Mouse (Mus musculus) testis, adult 2 months (tissue): ENCODE measurements around the gene Mrpl38. TPM values are rescaled to one million over a fixed set of nuclear protein-coding genes. Genes with fewer than 3 reads are reported as not detected.
A peak's percentile ranks its signal among the peaks of the same experiment; 100 is the strongest.

Source experiments
- H3K27ac ChIP-seq: fragments of 200-500 bp; 2 replicates; pipeline ENCODE4 v1.5.1; 2012; ENCODE audit warnings: low read depth, low read length; ENCODE audit not compliant: control insufficient read depth, insufficient read depth
- H3K27me3 ChIP-seq: fragments of 200-500 bp; 2 replicates; pipeline ENCODE4 v1.6.1; 2012; ENCODE audit warnings: mild to moderate bottlenecking, low read length, moderate library complexity; ENCODE audit not compliant: control insufficient read depth, insufficient read depth
- H3K36me3 ChIP-seq: fragments of 200-500 bp; 2 replicates; pipeline ENCODE4 v1.6.1; 2012; ENCODE audit warnings: mild to moderate bottlenecking, low read length; ENCODE audit not compliant: control insufficient read depth, insufficient read depth
- H3K4me1 ChIP-seq: fragments of 200-500 bp; 2 replicates; pipeline ENCODE4 v1.6.1; 2012; ENCODE audit warnings: low read length; ENCODE audit not compliant: control insufficient read depth, insufficient read depth
- H3K4me3 ChIP-seq: fragments of 200-500 bp; 2 replicates; pipeline ENCODE4 v1.5.1; 2012; ENCODE audit warnings: low read depth, mild to moderate bottlenecking, low read length, moderate library complexity, mixed read lengths; ENCODE audit not compliant: control insufficient read depth
- CTCF ChIP-seq: fragments of 200-500 bp; IDR thresholded peaks from 2 replicates; pipeline ENCODE4 v1.5.1; 2012; ENCODE audit warnings: low read depth, mild to moderate bottlenecking, inconsistent platforms, low read length, moderate library complexity; ENCODE audit not compliant: control insufficient read depth, insufficient read depth, insufficient replicate concordance
- POLR2A ChIP-seq: fragments of 200-500 bp; IDR thresholded peaks from 2 replicates; pipeline ENCODE4 v1.6.1; 2012; ENCODE audit warnings: low read depth, mild to moderate bottlenecking, inconsistent platforms, low read length, moderate library complexity; ENCODE audit not compliant: control insufficient read depth
- polyA plus RNA-seq: library from polyadenylated mRNA; depleted of rRNA; stranded (reverse); fragments of >200 nt; gene quantifications from 2 replicates; pipeline ENCODE4 v1.2.3, GENCODE M21; 2012

Gene Mrpl38
- polyA plus RNA-seq, 1 experiment = 51.3 TPM

DNA sequence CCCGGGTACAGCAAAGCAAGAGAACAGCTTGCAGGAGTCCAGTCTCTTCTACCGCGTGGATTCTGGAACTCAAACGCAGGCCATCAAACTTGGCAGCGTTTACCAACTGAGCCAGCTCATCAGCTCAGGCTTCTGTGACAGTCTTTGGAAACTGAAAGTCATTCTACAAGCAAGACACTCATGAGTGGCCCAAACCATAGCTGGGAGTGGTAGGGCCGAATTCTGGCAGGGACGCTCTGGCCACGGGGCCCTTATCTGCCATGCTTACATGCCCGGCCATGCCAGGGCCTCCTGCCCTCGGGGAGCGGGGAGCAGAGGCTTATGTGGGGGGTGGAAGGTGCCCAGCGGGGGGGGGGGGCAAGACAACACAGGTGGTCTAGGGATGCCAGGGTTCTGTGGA is 35.1 kb downstream of the Mrpl38 start:
- TF ChIP-seq CTCF = no peak
- Histone ChIP-seq H3K27ac (peak overlapping the region; percentile 64), H3K36me3 (no peaks in the 10 kb centered on the region), H3K4me3 (no peak overlapping the region), H3K27me3 (no peaks in the 10 kb centered on the region), H3K4me1 (peaks cover 41% of the 10 kb centered on the region)

DNA sequence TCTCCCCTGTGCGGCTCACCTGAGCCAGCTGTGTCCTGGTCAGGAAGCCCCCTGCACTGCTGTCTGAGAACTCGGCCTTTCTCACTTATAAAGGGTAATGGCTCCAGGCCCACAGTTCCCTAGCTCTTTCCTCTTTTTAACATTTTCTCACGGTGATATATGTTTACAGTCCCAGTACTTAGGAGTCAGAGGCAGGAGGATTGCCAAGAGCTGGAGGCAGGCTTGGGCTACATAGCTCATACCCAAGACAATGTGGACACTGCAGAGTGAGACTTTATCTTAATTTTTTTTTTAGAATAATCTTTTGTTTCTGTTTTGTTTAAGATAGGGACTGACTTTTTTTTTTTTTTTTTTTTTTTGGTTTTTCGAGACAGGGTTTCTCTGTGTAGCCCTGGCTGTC is 36.2 kb downstream of the Mrpl38 start:
- H3K4me3 ChIP-seq = no peak overlapping the region
- H3K27me3 ChIP-seq = no peaks in the 10 kb centered on the region
- peaks cover 32% of the 10 kb centered on the region for H3K4me1 ChIP-seq
- TF ChIP-seq CTCF = no peak
- TF ChIP-seq POLR2A = no peak
- no peaks in the 10 kb centered on the region for H3K36me3 ChIP-seq
- peak overlapping the region; percentile 81 for H3K27ac ChIP-seq

DNA sequence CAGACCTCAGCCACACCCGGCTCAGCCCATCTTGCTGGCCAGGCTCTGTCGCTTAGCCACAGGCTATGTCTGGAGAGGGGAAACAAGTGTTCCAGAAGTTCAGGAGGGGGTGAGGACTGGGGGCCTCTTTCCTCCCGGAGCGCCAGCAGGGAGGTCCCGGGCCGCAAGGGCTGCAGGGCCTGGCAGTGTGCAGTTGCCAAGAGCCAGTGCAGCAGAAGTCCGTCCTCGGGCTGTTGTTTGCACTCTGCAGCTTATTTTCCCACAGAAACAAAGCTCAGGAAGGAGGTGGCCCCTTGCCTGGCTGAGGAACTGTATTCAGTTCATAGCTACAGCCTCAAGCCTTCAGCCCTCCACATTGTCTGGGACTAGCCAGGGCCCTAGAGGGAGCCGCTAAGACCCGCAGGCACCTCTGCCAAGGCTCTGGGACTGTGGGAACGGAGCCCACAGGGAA is 36.7 kb downstream of the Mrpl38 start:
- Histone ChIP-seq H3K4me1 (peaks cover 27% of the 10 kb centered on the region), H3K27ac (peak overlapping the region; percentile 81), H3K4me3 (no peak overlapping the region), H3K27me3 (no peaks in the 10 kb centered on the region), H3K36me3 (no peaks in the 10 kb centered on the region)
- no peak for TF ChIP-seq CTCF

DNA sequence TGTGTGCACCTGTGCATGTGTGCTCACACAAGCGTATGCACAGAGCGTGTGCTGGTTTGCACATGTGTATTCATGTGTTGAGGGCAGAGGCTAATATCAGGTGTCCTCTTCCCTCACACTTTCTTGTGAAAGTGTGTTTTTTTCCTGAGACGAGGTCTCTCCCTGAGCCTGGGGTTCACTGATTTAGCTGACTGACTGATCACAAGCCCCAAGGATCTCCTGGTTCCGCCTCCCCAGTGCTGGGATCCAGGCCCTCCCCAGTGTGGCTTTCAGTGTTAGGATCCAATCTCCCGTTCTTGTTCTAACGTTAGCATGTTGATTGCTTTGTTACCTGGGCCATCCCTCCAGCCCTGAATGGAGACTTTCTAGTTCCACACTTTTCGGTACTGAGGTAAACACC is 37.8 kb downstream of the Mrpl38 start:
- peaks cover 22% of the 10 kb centered on the region for H3K4me1 ChIP-seq
- no peak overlapping the region for H3K4me3 ChIP-seq
- no peaks in the 10 kb centered on the region for H3K36me3 ChIP-seq
- peak overlapping the region; percentile 8 for H3K27ac ChIP-seq
- TF ChIP-seq CTCF (no peak), POLR2A (no peak)
- no peaks in the 10 kb centered on the region for H3K27me3 ChIP-seq

DNA sequence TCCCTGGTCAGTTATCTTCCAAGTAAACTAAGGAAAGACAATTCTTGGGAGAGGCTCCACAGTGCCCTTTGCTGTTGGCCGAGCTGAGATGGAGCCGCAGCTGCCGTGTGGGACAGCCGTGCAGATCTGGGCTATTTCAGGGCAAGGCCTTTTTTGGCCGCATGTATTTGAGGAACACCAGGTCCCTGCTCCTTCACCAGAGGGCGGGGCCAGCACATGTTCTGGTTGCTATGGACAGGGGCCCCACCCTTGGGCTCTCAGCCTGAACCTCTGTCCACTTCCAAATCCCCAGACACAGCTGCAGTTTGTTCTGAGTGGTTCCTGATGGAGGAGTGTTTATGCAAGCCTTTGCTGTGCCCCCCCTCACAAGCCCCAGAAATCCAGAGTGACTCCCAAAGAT is 38.3 kb downstream of the Mrpl38 start:
- Histone ChIP-seq H3K4me1 (peaks cover 22% of the 10 kb centered on the region), H3K27me3 (no peaks in the 10 kb centered on the region), H3K27ac (peak overlapping the region; percentile 8), H3K36me3 (no peaks in the 10 kb centered on the region), H3K4me3 (no peak overlapping the region)
- TF ChIP-seq POLR2A (no peak; the same call in 1 of the 2 replicates), CTCF (no peak)

DNA sequence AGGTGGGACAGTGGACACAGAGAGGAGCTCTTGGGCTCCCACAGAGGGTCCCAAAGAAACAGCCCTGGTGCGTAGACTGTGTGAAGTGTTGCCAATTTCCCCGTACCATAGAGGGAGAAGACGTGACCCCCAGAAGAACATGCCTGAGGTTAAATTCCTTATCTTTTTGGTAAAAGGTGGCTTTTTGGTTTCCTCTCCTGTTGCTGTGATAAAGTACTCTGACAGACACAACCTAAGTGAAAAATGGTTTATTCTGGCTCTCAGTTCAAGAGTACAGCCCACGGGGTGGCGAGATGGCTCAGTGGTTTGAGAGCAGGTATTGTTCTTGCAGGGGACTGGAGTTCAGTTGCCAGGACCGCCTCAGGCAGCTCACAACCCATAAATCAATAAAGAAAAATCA is 39.2 kb downstream of the Mrpl38 start:
- Histone ChIP-seq H3K4me3 (no peak overlapping the region), H3K4me1 (peaks cover 22% of the 10 kb centered on the region), H3K27ac (peak overlapping the region; percentile 84), H3K36me3 (no peaks in the 10 kb centered on the region), H3K27me3 (no peaks in the 10 kb centered on the region)
- TF ChIP-seq POLR2A (no peak), CTCF (no peak)

DNA sequence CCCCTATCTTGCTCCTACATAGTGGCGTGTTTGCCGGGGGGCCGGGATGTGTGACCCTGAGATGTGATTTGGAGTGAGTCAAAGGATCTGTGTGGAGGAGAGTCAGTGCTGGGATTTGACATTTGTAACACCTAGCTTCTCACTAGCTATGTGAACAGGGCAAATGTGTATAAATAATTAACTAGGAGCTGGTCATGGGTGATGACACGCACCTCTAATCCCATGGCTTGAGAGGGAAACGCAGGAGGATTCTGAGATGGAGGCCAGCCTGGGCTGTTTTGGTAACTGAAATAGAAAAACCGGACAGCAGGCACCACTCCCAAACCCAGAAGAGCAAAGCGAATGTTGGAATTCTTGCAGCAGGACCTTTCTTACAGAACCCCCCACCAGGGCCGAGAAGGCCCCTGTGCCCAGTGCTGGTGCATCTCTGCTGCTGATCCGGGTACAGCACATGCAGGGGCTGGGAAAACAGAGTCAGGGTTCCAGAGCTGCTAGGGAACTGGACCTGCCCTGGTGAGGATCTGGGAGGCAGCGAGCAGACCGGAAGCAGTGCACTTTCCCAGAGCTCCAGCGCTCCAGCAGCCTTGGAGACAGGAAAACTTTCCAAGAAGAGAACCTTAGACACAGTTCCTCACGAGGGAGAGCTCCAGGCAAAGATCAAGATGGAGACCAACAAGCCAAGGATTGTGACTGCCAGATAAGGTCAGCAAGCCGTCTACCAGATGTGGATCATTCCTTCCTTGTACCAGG is 39.8 kb downstream of the Mrpl38 start:
- no peak overlapping the region for H3K4me3 ChIP-seq
- TF ChIP-seq CTCF = no peak
- peak; percentile 27; the same call in 1 of the 2 replicates for TF ChIP-seq POLR2A
- H3K36me3 ChIP-seq = no peaks in the 10 kb centered on the region
- H3K27ac ChIP-seq = peak overlapping the region; percentile 84
- H3K27me3 ChIP-seq = no peaks in the 10 kb centered on the region
- peaks cover 16% of the 10 kb centered on the region for H3K4me1 ChIP-seq

DNA sequence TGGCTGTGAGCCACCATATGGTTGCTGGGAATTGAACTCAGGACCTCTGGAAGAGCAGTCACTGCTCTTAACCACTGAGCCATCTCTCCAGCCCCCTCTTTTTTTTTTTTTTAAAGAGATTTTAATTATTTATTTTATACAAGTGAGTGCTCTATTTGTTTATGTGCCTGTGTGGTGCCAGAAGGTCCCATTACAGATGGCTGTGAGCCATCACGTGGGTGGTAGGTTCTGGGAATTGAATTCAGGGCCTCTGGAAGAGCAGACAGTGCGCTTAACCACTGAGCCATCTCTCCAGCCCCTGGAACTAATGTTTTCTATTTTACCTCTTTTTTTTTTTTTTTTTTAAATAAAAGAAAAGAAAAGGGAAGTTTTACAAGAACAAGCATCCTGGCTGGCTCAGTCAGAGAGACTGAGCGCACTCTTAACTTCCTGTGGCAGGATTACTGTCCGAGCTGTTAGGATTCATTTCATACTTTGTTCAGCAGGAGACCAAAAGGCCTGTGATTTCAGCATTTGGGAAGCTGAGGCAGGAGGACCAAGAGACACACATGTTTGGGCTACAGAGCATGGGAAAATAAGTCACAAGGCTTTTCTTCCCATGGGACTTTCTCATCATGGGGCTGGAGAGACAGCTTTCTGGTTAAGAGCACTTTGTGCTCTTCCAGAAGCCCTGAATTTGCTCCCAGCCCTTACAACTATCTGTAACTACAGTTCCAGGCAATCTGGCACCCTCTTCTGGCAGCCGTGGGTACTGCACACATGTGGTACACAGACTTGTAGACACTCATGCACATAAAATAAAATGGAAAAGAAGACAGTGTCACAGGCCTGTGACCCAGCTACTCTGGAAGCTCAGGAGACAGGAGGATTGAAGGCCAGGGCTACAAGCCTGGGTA is 42.2 kb downstream of the Mrpl38 start:
- Histone ChIP-seq H3K27ac (no peak overlapping the region), H3K4me3 (no peak overlapping the region), H3K36me3 (no peaks in the 10 kb centered on the region), H3K27me3 (no peaks in the 10 kb centered on the region), H3K4me1 (peaks cover 12% of the 10 kb centered on the region)
- TF ChIP-seq POLR2A = no peak
- peak; percentile 60; the same call in 1 of the 2 replicates for TF ChIP-seq CTCF
